Mouse (Mus musculus): Measurements from ENCODE around the gene Card11. TPM values are rescaled to one million over a fixed set of nuclear protein-coding genes. Genes with fewer than 3 reads are reported as not detected.

Gene Card11
- polyA plus RNA-seq, 1 experiment = 63.7 TPM

GRCm38 (mm10) chr5:140960732-140961131, 39.6 kb downstream of the Card11 start:
- H3K4me1 ChIP-seq (ENCODE audit: control insufficient read depth, insufficient read depth, insufficient read length) = no peaks in the 10 kb centered on the region
- WGBS = 91% methylated on average over 6 of the region's 6 CpGs
- H3K27ac ChIP-seq (ENCODE audit: insufficient read depth, low read length) = no peak overlapping the region
- peaks cover 5% of the 10 kb centered on the region for H3K36me3 ChIP-seq (ENCODE audit: control insufficient read depth, insufficient read depth, low read length)
- no peak for DNase-seq (ENCODE audit: low read depth in 1 of 2, low spot score in 2 of 2)
- no peaks in the 10 kb centered on the region for H3K27me3 ChIP-seq (ENCODE audit: control insufficient read depth, insufficient read depth, low read length)
- H3K4me3 ChIP-seq (ENCODE audit: extremely low read depth, insufficient read depth, insufficient read length) = no peak overlapping the region
- TF ChIP-seq POLR2A (IDR thresholded peaks at IDR 0.05; ENCODE audit: low read depth, low read length) = no peak
- no peak for TF ChIP-seq CTCF (IDR thresholded peaks at IDR 0.05; ENCODE audit: extremely low read depth, insufficient read depth, insufficient read length, insufficient replicate concordance)

DNA sequence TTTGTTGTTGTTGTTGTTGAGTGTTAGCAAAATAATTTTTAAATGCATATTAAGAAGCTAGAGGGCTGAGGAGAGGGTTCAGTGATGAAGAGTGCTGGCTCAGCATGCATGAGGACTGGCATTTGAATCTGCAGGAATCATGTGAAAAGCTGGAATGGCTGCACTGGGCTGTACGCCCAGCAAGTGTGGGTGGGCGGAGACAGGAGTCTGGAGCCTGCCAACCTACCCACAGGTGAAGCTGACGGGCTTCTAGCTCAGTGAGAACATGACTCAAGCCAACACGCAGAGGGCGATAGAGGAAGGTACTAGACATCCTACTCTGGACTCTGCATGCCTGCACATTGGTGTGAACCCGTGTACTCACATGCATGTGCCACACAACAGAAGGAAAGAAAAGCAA, 41.2 kb downstream of the Card11 start:
- H3K4me3 ChIP-seq (ENCODE audit: extremely low read depth, insufficient read depth, insufficient read length) = no peak overlapping the region
- TF ChIP-seq CTCF (IDR thresholded peaks at IDR 0.05; ENCODE audit: extremely low read depth, insufficient read depth, insufficient read length, insufficient replicate concordance) = no peak
- no peak for TF ChIP-seq POLR2A (IDR thresholded peaks at IDR 0.05; ENCODE audit: low read depth, low read length)
- 81% methylated on average over 6 of the region's 6 CpGs for WGBS
- no peaks in the 10 kb centered on the region for H3K27me3 ChIP-seq (ENCODE audit: control insufficient read depth, insufficient read depth, low read length)
- H3K36me3 ChIP-seq (ENCODE audit: control insufficient read depth, insufficient read depth, low read length) = peaks cover 5% of the 10 kb centered on the region
- DNase-seq (ENCODE audit: low read depth in 1 of 2, low spot score in 2 of 2) = no peak
- H3K27ac ChIP-seq (ENCODE audit: insufficient read depth, low read length) = no peak overlapping the region
- H3K4me1 ChIP-seq (ENCODE audit: control insufficient read depth, insufficient read depth, insufficient read length) = no peaks in the 10 kb centered on the region

GRCm38 (mm10) chr5:140957106-140957505, 43.3 kb downstream of the Card11 start:
- H3K4me3 ChIP-seq (ENCODE audit: extremely low read depth, insufficient read depth, insufficient read length) = no peak overlapping the region
- H3K4me1 ChIP-seq (ENCODE audit: control insufficient read depth, insufficient read depth, insufficient read length) = peaks cover 3% of the 10 kb centered on the region; the same call in 1 of the 2 replicates
- DNase-seq (ENCODE audit: low read depth in 1 of 2, low spot score in 2 of 2) = no peak
- no peak; the same call in 1 of the 2 replicates for TF ChIP-seq CTCF (IDR thresholded peaks at IDR 0.05; ENCODE audit: extremely low read depth, insufficient read depth, insufficient read length, insufficient replicate concordance)
- no peak for TF ChIP-seq POLR2A (IDR thresholded peaks at IDR 0.05; ENCODE audit: low read depth, low read length)
- peaks cover 5% of the 10 kb centered on the region for H3K36me3 ChIP-seq (ENCODE audit: control insufficient read depth, insufficient read depth, low read length)
- no peaks in the 10 kb centered on the region for H3K27me3 ChIP-seq (ENCODE audit: control insufficient read depth, insufficient read depth, low read length)
- 91% methylated on average over 4 of the region's 4 CpGs for WGBS
- no peak overlapping the region for H3K27ac ChIP-seq (ENCODE audit: insufficient read depth, low read length)

GRCm38 (mm10) chr5:140955666-140956065, 44.7 kb downstream of the Card11 start:
- no peak for DNase-seq (ENCODE audit: low read depth in 1 of 2, low spot score in 2 of 2)
- H3K36me3 ChIP-seq (ENCODE audit: control insufficient read depth, insufficient read depth, low read length) = peaks cover 5% of the 10 kb centered on the region; the same call in 1 of the 2 replicates
- peaks cover 10% of the 10 kb centered on the region; the same call in 1 of the 2 replicates for H3K4me1 ChIP-seq (ENCODE audit: control insufficient read depth, insufficient read depth, insufficient read length)
- no peak overlapping the region for H3K27ac ChIP-seq (ENCODE audit: insufficient read depth, low read length)
- no peak overlapping the region for H3K4me3 ChIP-seq (ENCODE audit: extremely low read depth, insufficient read depth, insufficient read length)
- 89% methylated on average over 1 of the region's 1 CpGs for WGBS
- H3K27me3 ChIP-seq (ENCODE audit: control insufficient read depth, insufficient read depth, low read length) = no peaks in the 10 kb centered on the region
- no peak for TF ChIP-seq POLR2A (IDR thresholded peaks at IDR 0.05; ENCODE audit: low read depth, low read length)
- TF ChIP-seq CTCF (IDR thresholded peaks at IDR 0.05; ENCODE audit: extremely low read depth, insufficient read depth, insufficient read length, insufficient replicate concordance) = no peak

GRCm38 (mm10) chr5:140951801-140952200, 48.6 kb downstream of the Card11 start:
- 32% methylated on average over 5 of the region's 5 CpGs for WGBS
- TF ChIP-seq CTCF (IDR thresholded peaks at IDR 0.05; ENCODE audit: extremely low read depth, insufficient read depth, insufficient read length, insufficient replicate concordance) (no peak), POLR2A (IDR thresholded peaks at IDR 0.05; ENCODE audit: low read depth, low read length) (no peak)
- peaks cover 37% of the 10 kb centered on the region for H3K4me1 ChIP-seq (ENCODE audit: control insufficient read depth, insufficient read depth, insufficient read length)
- peak overlapping the region; percentile 71 for H3K27ac ChIP-seq (ENCODE audit: insufficient read depth, low read length)
- H3K27me3 ChIP-seq (ENCODE audit: control insufficient read depth, insufficient read depth, low read length) = no peaks in the 10 kb centered on the region
- no peaks in the 10 kb centered on the region for H3K36me3 ChIP-seq (ENCODE audit: control insufficient read depth, insufficient read depth, low read length)
- DNase-seq (ENCODE audit: low read depth in 1 of 2, low spot score in 2 of 2) = peak; percentile 53 to 75
- no peak overlapping the region for H3K4me3 ChIP-seq (ENCODE audit: extremely low read depth, insufficient read depth, insufficient read length)

DNA sequence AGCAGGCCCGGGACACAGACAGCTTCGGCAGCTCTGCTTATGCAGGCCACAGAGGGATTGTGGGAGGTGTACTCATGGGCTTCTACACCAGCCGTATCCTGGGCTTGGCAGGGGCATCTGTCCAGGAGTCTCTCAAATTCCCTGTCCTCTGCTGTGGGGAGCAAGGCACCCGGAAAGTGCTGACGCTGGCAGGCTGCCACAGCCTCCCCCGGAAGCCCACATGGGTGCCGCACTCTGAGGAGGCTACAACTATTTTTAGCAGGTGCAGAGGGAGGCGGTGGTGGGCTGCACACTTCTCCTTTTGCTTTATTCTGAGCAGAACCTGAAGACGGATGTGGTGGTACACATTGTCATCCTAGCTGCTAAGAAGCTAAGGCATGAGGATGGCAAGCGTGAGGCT, 52.4 kb downstream of the Card11 start:
- TF ChIP-seq POLR2A (IDR thresholded peaks at IDR 0.05; ENCODE audit: low read depth, low read length) = peak; percentile 2; the same call in 1 of the 2 replicates
- TF ChIP-seq CTCF (IDR thresholded peaks at IDR 0.05; ENCODE audit: extremely low read depth, insufficient read depth, insufficient read length, insufficient replicate concordance) = no peak
- Histone ChIP-seq H3K27ac (ENCODE audit: insufficient read depth, low read length) (peak overlapping the region; percentile 94), H3K4me3 (ENCODE audit: extremely low read depth, insufficient read depth, insufficient read length) (no peak overlapping the region), H3K27me3 (ENCODE audit: control insufficient read depth, insufficient read depth, low read length) (no peaks in the 10 kb centered on the region), H3K36me3 (ENCODE audit: control insufficient read depth, insufficient read depth, low read length) (no peaks in the 10 kb centered on the region), H3K4me1 (ENCODE audit: control insufficient read depth, insufficient read depth, insufficient read length) (peaks cover 56% of the 10 kb centered on the region)
- WGBS = 6% methylated on average over 10 of the region's 10 CpGs
- peak; percentile 82 to 90 for DNase-seq (ENCODE audit: low read depth in 1 of 2, low spot score in 2 of 2)

GRCm38 (mm10) chr5:140946034-140946433, 54.3 kb downstream of the Card11 start:
- no peak overlapping the region for H3K4me3 ChIP-seq (ENCODE audit: extremely low read depth, insufficient read depth, insufficient read length)
- DNase-seq (ENCODE audit: low read depth in 1 of 2, low spot score in 2 of 2) = no peak
- TF ChIP-seq POLR2A (IDR thresholded peaks at IDR 0.05; ENCODE audit: low read depth, low read length) = no peak
- no peak for TF ChIP-seq CTCF (IDR thresholded peaks at IDR 0.05; ENCODE audit: extremely low read depth, insufficient read depth, insufficient read length, insufficient replicate concordance)
- no peaks in the 10 kb centered on the region; the same call in 1 of the 2 replicates for H3K36me3 ChIP-seq (ENCODE audit: control insufficient read depth, insufficient read depth, low read length)
- H3K27me3 ChIP-seq (ENCODE audit: control insufficient read depth, insufficient read depth, low read length) = no peaks in the 10 kb centered on the region
- H3K4me1 ChIP-seq (ENCODE audit: control insufficient read depth, insufficient read depth, insufficient read length) = peaks cover 47% of the 10 kb centered on the region
- 47% methylated on average over 6 of the region's 6 CpGs for WGBS
- peak overlapping the region; percentile 56 for H3K27ac ChIP-seq (ENCODE audit: insufficient read depth, low read length)
